Mouse (Mus musculus) liver, adult 10 weeks (tissue): ENCODE measurements around the gene Odaph. TPM values are rescaled to one million over a fixed set of nuclear protein-coding genes. Genes with fewer than 3 reads are reported as not detected.

Source experiments
- polyA plus RNA-seq: library from polyadenylated mRNA; stranded (reverse); fragments of 350-450 nt; fragmentation: Illumina TruSeq; extraction: RNeasy Lipid Tissue Mini Kit (QIAGEN cat#74804); gene quantifications from one replicate; pipeline ENCODE4 v1.2.3, GENCODE M21; 2014; ENCODE audit warnings: low read depth, low replicate concordance

Odaph gene
- polyA plus RNA-seq: not detected

GRCm38 (mm10) chr5:91987236-91987635, at the start of gene Odaph:
Gene Odaph (plus strand): TSS chr5:91987475.

GRCm38 (mm10) chr5:91962639-91963440, 24.4 kb upstream of the Odaph start, which contains the start of gene Rchy1:
Gene Rchy1 (minus strand): TSS chr5:91963068.

GRCm38 (mm10) chr5:92043783-92044182, 56.5 kb downstream of the Odaph start, which contains the start of gene Cdkl2:
Gene Cdkl2 (minus strand): TSS chr5:92043883.

Other genes with a start within 250 kb of the Odaph start
- 52.6 TPM for gene Rchy1, start 24.4 kb upstream of the Odaph start, polyA plus RNA-seq
- gene Cdkl2, start 56.4 kb downstream of the Odaph start, polyA plus RNA-seq: 7.9 TPM
- 97.6 TPM for gene G3bp2, start 96.2 kb downstream of the Odaph start, polyA plus RNA-seq
- gene Uso1, start 150.5 kb downstream of the Odaph start, polyA plus RNA-seq: 109 TPM
- not detected for gene U90926, start 227.9 kb downstream of the Odaph start, polyA plus RNA-seq